Mouse (Mus musculus) heart, postnatal 36 days (tissue): ENCODE results near the gene Rpl19. TPM values are rescaled to one million over a fixed set of nuclear protein-coding genes. Genes with fewer than 3 reads are reported as not detected.

Source experiments
- DNase-seq, 2 experiments: peaks; one replicate each; pipeline ENCODE4 v3.0.0; 2021 to 2022
- intact Hi-C: fragments of 180-260 bp; cut with DNase I; formaldehyde crosslinking; loops from one replicate; pipeline ENCODE4 v1.15.1; 2025
- total RNA-seq, 2 experiments: library from RNA; stranded (reverse); gene quantifications; 2 replicates each; pipeline ENCODE4 v1.2.3; 2021

The Rpl19 gene
- total RNA-seq, 2 experiments from 2014 or later, result 537 to 577 TPM

DNA sequence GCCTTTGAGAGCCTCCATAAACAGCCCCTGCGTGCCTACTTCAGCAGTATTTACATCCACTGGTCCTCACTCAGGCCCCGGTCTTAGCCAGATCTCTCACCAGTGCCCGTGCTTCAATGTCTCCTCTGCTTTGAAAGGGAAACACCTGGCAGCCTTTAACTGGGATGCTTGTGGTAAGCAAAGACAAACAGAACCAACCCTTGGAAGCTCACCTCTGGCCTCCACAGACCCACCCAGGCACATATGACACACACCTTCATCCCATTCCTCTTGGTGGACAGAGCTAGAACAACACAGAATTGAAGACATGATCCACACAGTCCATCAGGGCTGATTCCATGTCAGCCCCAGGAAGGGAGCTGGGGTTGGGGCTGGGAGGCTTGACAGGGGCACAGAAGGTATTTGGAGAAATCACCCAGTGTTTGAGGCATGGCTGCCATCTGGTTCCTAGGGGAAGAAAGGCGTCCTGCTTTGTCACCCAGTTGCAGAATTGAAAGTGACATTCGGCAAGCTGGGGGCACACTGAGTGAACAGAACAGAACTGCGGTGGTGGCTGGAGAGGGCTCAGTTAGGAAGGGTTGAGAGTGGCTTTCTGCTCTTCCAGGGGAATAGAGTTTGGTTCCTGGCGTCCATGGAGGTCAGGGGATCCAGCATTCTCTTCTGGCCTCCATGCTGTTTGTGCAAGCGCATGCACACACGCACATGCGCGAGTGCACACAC lies 28.3 kb upstream of the Rpl19 start:
- DNase-seq, result no peak
- intact Hi-C loops, result no loop called here

DNA sequence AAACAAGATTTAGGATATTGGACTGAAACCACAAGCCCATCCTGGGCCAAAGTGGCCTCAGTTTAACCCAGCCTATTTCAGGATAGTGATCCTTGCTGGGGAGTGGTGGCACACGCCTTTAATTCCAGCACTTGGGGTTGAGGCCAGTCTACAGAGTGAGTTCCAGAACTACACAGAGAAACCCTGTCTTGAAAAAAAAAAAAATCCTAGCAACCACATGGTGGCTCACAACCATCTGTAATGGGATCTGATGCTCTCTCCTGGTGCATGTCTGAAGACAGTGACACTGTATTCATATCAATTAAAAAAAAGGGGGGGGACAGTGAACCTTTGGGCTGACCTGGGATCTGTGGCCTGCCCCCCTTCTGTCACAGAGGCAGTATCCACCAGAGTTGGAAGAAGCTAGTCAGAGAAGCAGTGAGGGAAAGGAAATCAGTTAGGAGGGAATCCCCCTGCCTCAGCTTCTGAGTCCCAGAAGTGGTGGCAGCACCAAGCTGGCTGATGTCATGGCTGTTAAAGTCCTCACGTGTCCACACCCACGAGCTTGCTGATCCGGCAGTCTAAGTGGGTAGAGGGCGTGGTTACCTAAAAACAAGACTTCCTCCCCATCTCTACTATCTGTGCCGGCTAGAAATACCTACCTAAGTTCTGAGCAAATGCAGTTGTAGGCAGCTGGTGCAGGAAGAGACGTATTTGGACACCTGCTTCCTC lies 27.5 kb upstream of the Rpl19 start:
- intact Hi-C loops, result no loop called here
- no peak for DNase-seq

GRCm38 (mm10) chr11:97999748-98000147 lies 26.8 kb upstream of the Rpl19 start:
- intact Hi-C loops, result no loop called here
- no peak for DNase-seq

DNA sequence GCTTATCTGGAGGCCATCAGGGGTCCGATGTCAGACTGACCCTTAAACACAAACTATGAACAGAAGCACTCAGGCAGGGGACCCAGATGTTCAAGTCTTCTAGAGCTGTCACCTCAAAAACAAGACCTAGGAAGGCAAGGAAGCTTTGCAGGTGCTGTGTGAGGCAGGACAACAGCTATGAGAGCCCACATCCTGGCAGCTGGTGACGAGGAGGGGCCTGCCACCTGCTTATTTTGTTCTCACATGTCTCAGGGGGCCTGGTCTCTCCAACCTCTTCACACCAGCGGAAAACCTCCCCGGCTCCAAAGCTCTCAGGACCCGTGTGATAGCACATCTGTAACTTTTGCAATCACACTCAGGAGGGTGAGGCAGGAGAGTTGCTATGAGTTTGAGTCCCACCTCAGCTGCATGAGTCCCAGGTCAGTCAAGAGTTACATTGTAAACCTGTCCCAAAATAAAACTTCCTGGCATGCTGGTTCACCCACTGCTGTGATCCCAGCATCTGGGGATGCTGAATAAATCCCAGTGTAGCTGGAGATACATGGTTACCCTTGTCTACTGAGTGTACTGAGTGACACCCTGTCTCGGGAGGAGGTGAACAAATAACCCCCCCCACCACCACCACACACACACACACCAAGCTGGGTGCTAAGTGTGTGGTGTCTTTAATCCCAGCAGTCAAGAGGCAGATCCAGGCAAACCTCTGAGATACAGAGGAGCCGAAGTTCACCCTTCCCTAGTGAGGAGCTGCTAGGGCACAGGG lies 26.0 kb upstream of the Rpl19 start:
- intact Hi-C loops, result no loop called here
- no peak for DNase-seq

DNA sequence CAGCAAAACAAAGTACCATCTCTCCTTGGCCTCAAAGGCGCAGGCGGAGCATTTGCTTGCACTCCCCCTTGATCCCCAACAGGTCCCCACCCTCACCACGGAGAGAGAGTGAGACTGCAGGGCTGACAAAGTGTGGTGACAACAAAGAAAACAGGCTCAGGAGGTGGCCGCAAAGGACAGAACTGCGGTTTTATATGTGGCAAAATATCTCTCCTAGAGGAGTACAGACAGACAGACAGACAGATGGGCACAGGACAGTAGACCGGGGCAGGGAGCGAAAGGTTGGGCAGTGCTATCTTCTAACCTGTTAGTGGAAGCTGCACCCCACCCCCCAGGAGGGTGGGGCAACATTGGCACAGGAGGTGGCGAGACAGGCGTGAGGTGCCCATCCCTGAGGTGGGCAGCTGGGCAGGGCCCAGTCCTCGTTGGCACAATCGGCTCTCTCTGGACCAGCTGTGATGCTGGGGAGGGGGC lies 25.1 kb upstream of the Rpl19 start:
- no peak for DNase-seq
- intact Hi-C loops, result no loop called here

DNA sequence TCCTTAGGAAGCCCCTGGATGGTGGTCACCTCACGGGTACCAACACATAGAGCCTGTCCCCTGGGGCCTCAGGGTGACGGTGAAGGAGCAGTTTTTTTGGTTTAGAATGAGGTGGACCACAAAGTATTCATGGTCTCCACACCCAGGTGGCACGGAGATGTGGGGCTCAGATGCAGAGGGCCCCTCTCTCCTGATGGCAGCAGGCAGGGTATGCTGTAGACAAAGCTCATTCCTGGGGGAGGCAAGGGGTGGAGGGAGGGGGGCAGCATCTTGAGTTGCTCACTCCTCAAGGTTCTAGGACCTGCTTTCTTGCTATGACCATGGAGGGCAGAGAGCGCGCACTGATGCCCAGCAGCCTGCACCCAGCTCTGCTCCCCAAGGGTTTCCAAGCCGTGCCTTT lies 24.5 kb upstream of the Rpl19 start:
- intact Hi-C loops, result loop anchor here (1.0 kb wide), 1 partner anchor 102 kb away; no protein-coding TSS in a partner anchor
- no peak for DNase-seq

DNA sequence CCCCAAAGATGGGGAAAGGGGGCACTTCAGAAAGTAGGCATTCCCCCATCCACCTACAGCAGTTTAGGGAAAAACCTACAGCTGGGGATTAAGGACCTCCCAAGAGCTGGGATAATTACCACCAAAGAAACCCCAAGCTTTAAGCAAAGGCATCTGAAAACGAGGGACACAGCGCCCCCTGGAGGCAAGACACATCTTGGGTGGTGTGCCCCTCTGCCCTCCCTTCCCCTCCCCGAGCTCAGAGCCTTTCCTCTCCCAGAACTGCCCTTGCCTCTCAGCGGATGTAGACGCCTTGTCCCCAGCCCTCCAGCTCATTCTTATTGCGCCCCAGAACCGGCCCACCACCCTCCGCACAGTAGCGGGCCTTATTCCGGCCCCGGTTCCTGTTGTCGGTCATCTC lies 23.9 kb upstream of the Rpl19 start:
- intact Hi-C loops, result loop anchor here (1.0 kb wide), 1 partner anchor 102 kb away; no protein-coding TSS in a partner anchor
- peak; percentile 76 to 87 for DNase-seq

DNA sequence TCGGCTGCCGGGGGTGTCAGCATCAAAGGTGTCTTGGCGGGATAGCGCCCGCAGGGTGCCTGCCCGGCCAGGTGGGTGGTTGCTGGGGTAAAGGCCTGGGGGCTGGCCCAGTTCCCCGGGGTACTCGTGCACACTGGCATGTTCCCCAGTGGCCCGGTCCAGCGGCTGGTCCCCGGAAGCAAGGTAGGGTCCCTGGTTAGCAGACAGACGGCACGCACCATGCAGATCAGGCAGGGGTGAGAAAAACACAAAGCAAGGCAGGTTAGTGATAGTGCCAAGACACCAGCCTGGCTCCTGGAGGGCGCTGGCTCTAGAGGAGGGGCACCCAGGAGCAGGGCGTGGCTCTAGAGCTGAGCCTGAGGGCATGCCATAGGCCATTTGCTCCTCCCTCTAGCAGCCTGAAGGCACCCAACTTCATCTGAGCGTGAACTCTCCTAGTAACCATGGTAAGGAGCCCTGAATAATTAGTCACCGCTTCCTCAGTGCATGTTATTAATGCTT lies 23.3 kb upstream of the Rpl19 start:
- no peak for DNase-seq
- intact Hi-C loops, result no loop called here

DNA sequence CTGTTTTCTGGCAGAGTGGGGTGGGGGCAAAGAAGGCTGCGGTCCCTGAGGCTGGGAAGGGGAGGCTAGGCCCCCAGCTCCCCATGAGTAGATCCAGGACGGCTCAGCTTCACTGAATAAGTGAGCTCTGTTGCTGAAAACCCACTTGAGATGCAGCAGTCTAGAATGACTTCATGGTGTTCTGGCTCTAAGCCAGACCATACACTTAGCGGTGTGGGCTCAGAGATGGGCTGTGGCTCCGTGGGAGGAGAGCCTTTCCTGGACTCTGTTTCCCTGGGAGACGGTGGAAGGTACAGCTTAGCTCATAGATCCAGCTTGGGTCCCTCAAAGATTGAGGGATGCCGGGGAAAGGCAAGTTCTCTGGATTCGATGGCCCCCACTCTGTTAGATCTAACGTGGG lies 22.3 kb upstream of the Rpl19 start:
- intact Hi-C loops, result no loop called here

DNA sequence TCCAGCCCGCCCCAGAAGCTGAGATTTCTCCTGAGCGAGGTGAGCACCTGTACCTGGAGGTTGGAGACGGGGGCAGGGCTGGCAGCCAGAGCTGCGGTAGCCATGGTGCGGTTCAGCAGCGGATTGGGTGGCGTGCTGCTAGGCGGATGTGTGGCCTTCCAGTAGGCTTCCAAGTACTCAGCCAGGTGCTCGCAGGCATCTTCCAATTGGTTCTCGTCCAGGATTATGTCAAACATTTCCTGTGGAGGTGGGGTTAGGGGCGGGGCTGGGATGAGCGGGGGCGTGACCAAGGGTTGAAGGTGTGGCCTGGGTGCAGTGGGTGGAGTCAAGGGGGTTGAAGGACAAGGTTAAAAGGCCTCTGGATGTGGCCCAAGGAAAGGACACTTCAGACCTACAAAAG lies 21.4 kb upstream of the Rpl19 start:
- no peak for DNase-seq
- intact Hi-C loops, result no loop called here

More for the DNA sequence above, 22.3 kb upstream of the Rpl19 start:
- DNase-seq, result no peak

DNA sequence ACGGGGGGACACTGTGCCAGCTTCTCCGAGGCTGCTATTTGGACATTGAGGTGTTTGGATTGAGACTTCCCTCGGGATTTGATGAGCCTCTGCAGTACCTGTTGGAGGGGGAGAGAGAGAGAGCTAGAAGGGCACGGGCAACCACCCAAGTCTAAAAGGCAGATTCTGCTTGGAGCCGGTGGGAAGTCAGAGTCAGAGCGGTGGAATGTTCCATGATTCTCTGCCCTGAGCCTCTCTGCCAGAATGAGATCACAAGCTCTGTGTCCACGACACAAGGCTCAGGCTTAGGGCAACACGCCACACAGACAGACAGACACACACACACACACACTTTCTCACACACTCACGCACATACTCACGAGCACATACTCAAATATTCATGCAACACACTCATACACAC lies 20.8 kb upstream of the Rpl19 start:
- DNase-seq, result peak; percentile 52 to 58
- intact Hi-C loops, result no loop called here

GRCm38 (mm10) chr11:98008087-98008486 lies 18.4 kb upstream of the Rpl19 start:
- intact Hi-C loops, result no loop called here
- no peak for DNase-seq

- intact Hi-C loops, result no loop called here
- no peak for DNase-seq
These were observed 14.8 kb upstream of the Rpl19 start for GRCm38 (mm10) chr11:98011716-98012115.

GRCm38 (mm10) chr11:98012831-98013230 lies 13.7 kb upstream of the Rpl19 start:
- no peak for DNase-seq
- intact Hi-C loops, result no loop called here

GRCm38 (mm10) chr11:98016177-98016576 lies 10.3 kb upstream of the Rpl19 start:
- intact Hi-C loops, result no loop called here
- no peak for DNase-seq

DNA sequence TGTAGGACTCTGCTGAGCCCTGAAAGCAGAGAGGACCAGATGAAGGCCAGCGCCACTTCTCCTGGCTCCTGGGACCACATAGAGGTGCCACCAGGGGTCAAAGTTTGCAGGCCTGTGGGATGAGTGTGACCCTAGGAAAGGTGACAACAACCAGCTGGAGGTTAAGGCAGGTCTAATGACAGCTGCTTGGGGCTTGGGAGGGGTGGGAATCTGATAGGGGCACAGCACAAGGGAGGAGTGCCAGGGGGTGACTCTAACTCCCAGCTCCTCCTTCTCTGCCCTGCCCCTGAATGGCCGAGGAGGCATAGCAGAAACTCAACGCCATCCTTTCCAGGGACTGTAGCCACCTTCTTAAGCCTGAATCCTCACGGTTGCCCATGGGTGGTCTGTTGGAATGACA lies 9.7 kb upstream of the Rpl19 start:
- intact Hi-C loops, result no loop called here
- DNase-seq, result no peak

DNA sequence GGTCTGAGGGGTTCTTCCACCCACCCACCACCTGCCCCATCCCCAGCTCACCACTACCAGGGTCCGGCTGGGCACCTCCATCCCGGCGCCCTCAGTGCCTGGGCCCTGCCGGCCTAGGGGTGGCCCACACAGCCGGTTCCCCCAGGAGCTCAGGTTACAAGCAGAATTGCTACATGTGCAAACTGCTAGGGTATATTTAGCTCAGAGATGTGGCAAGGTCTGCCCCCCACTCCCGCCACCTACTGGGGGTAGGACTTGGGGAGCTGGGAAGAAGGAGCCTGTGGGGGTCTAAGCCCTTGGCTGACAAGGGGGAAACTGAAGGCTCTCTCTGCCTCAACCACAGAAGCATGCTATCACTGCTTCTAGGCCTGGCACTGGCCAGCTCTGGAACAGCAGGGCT lies 8.3 kb upstream of the Rpl19 start:
- no peak for DNase-seq
- intact Hi-C loops, result no loop called here

GRCm38 (mm10) chr11:98018858-98019641 lies 7.5 kb upstream of the Rpl19 start:
- intact Hi-C loops, result no loop called here
- DNase-seq, result no peak

- intact Hi-C loops, result no loop called here
- DNase-seq, result no peak
These were observed 6.5 kb upstream of the Rpl19 start for GRCm38 (mm10) chr11:98019883-98020610.

GRCm38 (mm10) chr11:98020710-98021109 lies 5.8 kb upstream of the Rpl19 start:
- intact Hi-C loops, result no loop called here

More at GRCm38 (mm10) chr11:98020710-98021109, 5.8 kb upstream of the Rpl19 start:
- DNase-seq, result no peak
